Mouse (Mus musculus) heart, embryonic 16.5 days (tissue): ENCODE measurements around the gene Racgap1. TPM values are rescaled to one million over a fixed set of nuclear protein-coding genes. Genes with fewer than 3 reads are reported as not detected.

ENCODE experiments used
- ATAC-seq: fragments of 200-750 bp; cut with Nextera tagmentation; replicated peaks from 2 replicates; pipeline ENCODE4 v1.8.0; 2017; ENCODE audit warnings: moderate number of reproducible peaks; ENCODE audit not compliant: insufficient read depth, low FRiP score; ENCODE audit errors: extremely low read depth
- H3K27ac ChIP-seq: fragments of 300-500 bp; sonication (generic); 2 replicates; pipeline ENCODE4 v1.5.1; 2014; ENCODE audit warnings: mild to moderate bottlenecking, low read length, control low read depth, moderate library complexity
- H3K27me3 ChIP-seq: fragments of 300-500 bp; sonication (generic); 2 replicates; pipeline ENCODE4 v1.6.1; 2014; ENCODE audit warnings: low read length, mixed read lengths; ENCODE audit not compliant: control insufficient read depth, insufficient read depth
- H3K36me3 ChIP-seq: fragments of 300-500 bp; sonication (generic); 2 replicates; pipeline ENCODE4 v1.6.1; 2014; ENCODE audit not compliant: control insufficient read depth, insufficient read depth
- H3K4me1 ChIP-seq: fragments of 300-500 bp; sonication (generic); 2 replicates; pipeline ENCODE4 v1.6.1; 2014; ENCODE audit warnings: low read length, mixed read lengths; ENCODE audit not compliant: control insufficient read depth, insufficient read depth
- H3K4me2 ChIP-seq: fragments of 300-500 bp; sonication (generic); 2 replicates; pipeline ENCODE4 v1.6.1; 2014; ENCODE audit warnings: low read depth, mild to moderate bottlenecking, control low read depth, low read length
- H3K4me3 ChIP-seq: fragments of 300-500 bp; sonication (generic); 2 replicates; pipeline ENCODE4 v1.5.1; 2014; ENCODE audit warnings: mild to moderate bottlenecking, control low read depth, low read length
- H3K9ac ChIP-seq: fragments of 300-500 bp; sonication (generic); 2 replicates; pipeline ENCODE4 v1.6.1; 2014; ENCODE audit warnings: low read length, control low read depth
- H3K9me3 ChIP-seq: fragments of 300-500 bp; sonication (generic); replicated peaks from 2 replicates; pipeline ENCODE4 v1.6.1; 2016; ENCODE audit warnings: low read length; ENCODE audit not compliant: control insufficient read depth
- WGBS: fragments of 180-500 bp; shearing (Covaris S2); extraction: QIAGEN DNeasy Blood & Tissue Kit; methylation state at CpG from one replicate; pipeline ENCODE4 v1.1.7; 2014; 5-methylcytosine and 5-hydroxymethylcytosine counted together
- polyA plus RNA-seq: library from polyadenylated mRNA; unstranded; fragments of >200 nt; fragmentation: Nextera tagmentation; extraction: Ambion mirVana; gene quantifications from 2 replicates; pipeline ENCODE4 v1.2.1, GENCODE M21; 2015

The Racgap1 gene
- polyA plus RNA-seq, 1 experiment from 2014 or later = 134 TPM

DNA sequence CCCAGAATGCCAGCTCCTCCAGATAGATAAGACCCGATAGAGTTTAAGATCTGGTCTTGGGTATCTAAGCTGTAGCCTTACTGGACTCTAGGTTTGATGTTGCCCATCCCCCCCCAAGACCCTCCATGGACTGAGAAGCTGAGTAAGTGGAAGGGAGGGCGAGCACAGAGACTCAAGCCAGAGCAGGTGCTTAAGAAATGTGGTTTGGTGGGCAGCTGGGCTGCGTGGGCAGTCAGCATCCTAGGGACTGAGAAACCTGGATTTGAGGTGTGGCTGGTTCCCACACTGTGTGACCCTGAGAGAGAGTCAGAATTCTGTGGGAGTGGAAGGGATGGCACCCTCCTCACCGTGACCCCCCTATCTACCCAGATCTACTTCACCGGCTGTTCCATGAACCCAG lies 58.6 kb downstream of the Racgap1 start:
- no peaks in the 10 kb centered on the region for H3K36me3 ChIP-seq
- no peak overlapping the region for H3K27ac ChIP-seq
- no peak overlapping the region for H3K4me2 ChIP-seq
- ATAC-seq = no peak
- H3K4me3 ChIP-seq = no peak overlapping the region
- 77% methylated on average over 5 of the region's 5 CpGs for WGBS
- no peak overlapping the region for H3K9ac ChIP-seq
- H3K4me1 ChIP-seq = peaks cover 5% of the 10 kb centered on the region; the same call in 1 of the 2 replicates
- H3K9me3 ChIP-seq = no peaks in the 10 kb centered on the region
- peaks cover 84% of the 10 kb centered on the region for H3K27me3 ChIP-seq

DNA sequence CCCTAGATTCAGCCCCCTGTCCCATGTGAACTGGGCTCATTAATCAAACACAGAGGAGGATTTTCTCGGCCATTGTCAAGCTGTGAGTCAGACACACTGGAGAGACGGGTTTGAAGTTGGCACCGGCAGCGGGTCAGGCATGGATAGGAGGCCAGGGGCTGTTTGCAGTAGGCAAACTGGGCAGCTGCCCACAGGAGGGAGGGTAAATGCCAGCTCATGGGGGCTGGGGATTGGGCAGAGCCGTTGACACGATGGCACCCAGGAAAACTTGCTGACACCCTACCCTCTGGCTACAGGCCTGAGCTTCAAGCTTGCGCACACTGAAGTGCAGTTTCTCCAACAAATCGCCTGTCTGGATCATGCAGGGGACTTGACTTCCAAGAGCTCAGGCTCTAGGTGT lies 59.3 kb downstream of the Racgap1 start:
- no peak overlapping the region for H3K4me2 ChIP-seq
- WGBS = 68% methylated on average over 8 of the region's 8 CpGs
- no peak overlapping the region for H3K9ac ChIP-seq
- H3K36me3 ChIP-seq = no peaks in the 10 kb centered on the region
- H3K9me3 ChIP-seq = no peaks in the 10 kb centered on the region
- no peak overlapping the region for H3K27ac ChIP-seq
- peaks cover 88% of the 10 kb centered on the region for H3K27me3 ChIP-seq
- H3K4me1 ChIP-seq = peaks cover 5% of the 10 kb centered on the region; the same call in 1 of the 2 replicates
- no peak overlapping the region for H3K4me3 ChIP-seq
- no peak for ATAC-seq

DNA sequence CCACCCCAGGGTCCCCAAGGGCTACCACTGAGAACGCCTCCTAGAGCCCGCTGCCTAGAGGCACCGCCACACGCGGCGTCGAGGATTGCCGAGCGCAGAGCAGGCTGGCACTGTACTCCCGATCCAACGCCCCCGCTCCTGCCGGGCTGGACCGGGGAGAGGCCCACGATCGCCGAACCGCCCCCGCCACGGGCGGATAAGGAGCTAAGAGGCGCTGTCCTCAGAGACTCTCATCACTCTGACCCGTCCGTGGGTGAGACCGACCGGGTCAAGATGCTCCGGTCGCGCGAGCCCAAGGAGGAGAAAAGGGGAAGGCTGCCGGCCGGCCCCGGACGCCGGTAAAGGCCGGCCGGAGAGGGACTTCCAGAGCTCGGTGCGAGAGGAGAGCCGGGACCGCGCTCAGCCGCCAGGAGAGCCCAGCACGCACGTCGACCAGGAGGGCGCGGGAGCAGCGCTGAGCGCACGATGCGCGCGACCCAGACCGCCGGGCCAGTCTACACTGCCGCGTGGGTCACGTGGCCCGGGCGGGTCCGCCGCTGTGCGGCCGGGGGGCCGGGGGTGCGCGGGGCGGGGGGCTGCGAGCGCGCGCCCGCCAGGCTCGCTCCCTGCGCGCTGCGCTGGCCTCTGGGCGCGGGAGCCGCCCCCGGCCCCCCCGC lies 60.9 kb downstream of the Racgap1 start, which contains the start of gene Aqp5:
Aqp5 (plus strand) TSS at position 354 of the 656 bp plus-strand sequence.
- Histone ChIP-seq H3K27ac (no peak within 1 kb of the TSS), H3K36me3 (no peaks in the 10 kb centered on the region), H3K4me1 (peaks cover 3% of the 10 kb centered on the region; the same call in 1 of the 2 replicates), H3K9ac (peak within 1 kb of the TSS; percentile 35), H3K4me3 (peak within 1 kb of the TSS; percentile 48), H3K4me2 (peak within 1 kb of the TSS; percentile 67), H3K9me3 (no peaks in the 10 kb centered on the region), H3K27me3 (peaks cover 100% of the 10 kb centered on the region)
- WGBS = 3% methylated on average over 83 of the region's 83 CpGs
- ATAC-seq = peak; percentile 39; the same call in 1 of the 2 replicates

DNA sequence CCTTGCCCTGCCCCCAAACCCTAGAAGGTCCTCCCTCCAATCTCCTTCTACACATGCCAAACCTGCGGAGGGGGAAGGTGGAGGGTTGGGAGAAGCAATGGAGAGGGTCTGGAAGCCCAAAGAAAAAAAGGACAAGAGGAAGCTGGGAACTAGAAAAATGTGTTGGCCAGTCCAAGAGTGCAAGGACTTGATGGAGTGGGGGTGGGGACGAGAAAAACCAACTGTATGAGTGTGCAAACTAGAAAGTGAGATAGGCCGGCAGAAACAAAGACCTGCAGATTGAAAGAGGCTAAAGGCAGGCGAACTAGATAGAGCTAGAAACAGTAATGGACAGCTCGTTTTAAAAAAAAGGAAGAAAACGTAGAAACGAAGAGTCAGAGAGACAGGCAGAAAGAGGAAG lies 61.8 kb downstream of the Racgap1 start:
- Histone ChIP-seq H3K36me3 (no peaks in the 10 kb centered on the region), H3K4me3 (no peak overlapping the region), H3K9ac (no peak overlapping the region), H3K9me3 (no peaks in the 10 kb centered on the region), H3K4me2 (no peak overlapping the region), H3K4me1 (peaks cover 6% of the 10 kb centered on the region), H3K27ac (no peak overlapping the region), H3K27me3 (peaks cover 100% of the 10 kb centered on the region)
- ATAC-seq = no peak
- WGBS = 23% methylated on average over 7 of the region's 7 CpGs

DNA sequence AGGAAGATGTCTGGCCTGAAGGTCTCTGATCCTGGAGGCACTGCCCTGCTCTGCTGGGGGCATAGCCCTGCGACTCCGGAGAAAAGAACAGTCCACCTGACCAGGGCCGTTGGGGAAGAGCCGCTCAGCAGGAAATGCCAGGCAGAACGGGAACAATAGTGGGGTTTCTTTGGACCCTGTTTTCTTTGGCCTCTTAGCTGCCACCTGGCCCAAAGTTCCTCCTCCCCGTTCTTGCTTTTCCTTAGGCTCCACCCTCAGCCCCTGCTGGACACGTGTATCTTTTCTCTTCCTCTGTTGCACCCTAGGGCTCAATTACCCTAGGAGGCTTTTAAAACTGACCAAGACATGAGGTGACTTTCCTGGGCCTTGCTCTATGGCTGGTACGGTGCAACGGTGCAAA lies 62.2 kb downstream of the Racgap1 start:
- Histone ChIP-seq H3K4me3 (no peak overlapping the region), H3K4me1 (peaks cover 11% of the 10 kb centered on the region), H3K4me2 (no peak overlapping the region), H3K36me3 (no peaks in the 10 kb centered on the region), H3K9ac (no peak overlapping the region), H3K27ac (no peak overlapping the region), H3K27me3 (peaks cover 100% of the 10 kb centered on the region), H3K9me3 (no peaks in the 10 kb centered on the region)
- 6% methylated on average over 9 of the region's 9 CpGs for WGBS
- no peak for ATAC-seq

DNA sequence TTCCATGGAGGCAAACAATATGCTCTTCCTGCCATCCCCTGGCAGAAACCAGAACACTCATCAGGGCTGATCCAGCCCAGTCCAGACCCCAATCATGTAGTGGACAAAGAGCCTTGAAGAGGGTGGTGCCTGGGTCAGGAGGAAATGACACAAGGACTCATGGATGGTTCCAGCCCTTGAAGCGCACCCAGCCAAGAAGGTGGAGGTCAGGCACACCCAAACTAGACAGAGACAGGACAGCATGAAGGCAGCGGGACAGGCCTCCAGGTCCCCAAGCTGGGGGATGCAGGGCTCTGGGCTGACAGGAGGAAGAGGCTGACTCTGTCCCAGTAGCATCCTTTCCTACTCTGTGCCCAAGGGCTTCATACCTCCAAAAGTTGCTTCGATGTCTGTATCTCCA lies 64.9 kb downstream of the Racgap1 start:
- Histone ChIP-seq H3K4me3 (no peak overlapping the region), H3K4me2 (no peak overlapping the region), H3K36me3 (no peaks in the 10 kb centered on the region), H3K4me1 (peaks cover 16% of the 10 kb centered on the region), H3K27me3 (peaks cover 93% of the 10 kb centered on the region), H3K27ac (no peak overlapping the region), H3K9me3 (no peaks in the 10 kb centered on the region), H3K9ac (no peak overlapping the region)
- 81% methylated on average over 3 of the region's 3 CpGs for WGBS
- no peak for ATAC-seq

DNA sequence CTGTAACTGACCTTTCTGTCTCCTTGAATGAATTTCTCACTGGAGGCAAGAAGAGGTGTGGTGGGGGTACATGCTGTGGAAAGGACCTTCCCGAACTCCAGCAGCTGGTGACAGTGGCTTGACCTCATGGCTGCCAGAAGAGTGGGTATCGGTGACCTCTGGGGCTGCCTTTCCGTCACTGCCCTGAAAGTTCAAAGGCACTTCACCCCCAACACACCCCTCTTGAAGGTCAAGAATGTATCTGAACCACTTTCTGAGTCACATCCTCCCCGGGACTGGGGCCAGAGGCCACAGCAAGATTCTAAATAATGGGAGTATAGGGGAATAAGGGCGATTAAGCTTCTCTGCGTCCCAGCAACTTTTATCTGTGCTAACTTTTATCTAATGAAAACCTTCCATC lies 65.7 kb downstream of the Racgap1 start:
- WGBS = 57% methylated on average over 6 of the region's 6 CpGs
- peaks cover 93% of the 10 kb centered on the region for H3K27me3 ChIP-seq
- no peak overlapping the region for H3K4me3 ChIP-seq
- no peak overlapping the region for H3K27ac ChIP-seq
- no peak overlapping the region for H3K4me2 ChIP-seq
- H3K9me3 ChIP-seq = no peaks in the 10 kb centered on the region
- H3K9ac ChIP-seq = no peak overlapping the region
- no peaks in the 10 kb centered on the region for H3K36me3 ChIP-seq
- peaks cover 16% of the 10 kb centered on the region for H3K4me1 ChIP-seq
- ATAC-seq = no peak

DNA sequence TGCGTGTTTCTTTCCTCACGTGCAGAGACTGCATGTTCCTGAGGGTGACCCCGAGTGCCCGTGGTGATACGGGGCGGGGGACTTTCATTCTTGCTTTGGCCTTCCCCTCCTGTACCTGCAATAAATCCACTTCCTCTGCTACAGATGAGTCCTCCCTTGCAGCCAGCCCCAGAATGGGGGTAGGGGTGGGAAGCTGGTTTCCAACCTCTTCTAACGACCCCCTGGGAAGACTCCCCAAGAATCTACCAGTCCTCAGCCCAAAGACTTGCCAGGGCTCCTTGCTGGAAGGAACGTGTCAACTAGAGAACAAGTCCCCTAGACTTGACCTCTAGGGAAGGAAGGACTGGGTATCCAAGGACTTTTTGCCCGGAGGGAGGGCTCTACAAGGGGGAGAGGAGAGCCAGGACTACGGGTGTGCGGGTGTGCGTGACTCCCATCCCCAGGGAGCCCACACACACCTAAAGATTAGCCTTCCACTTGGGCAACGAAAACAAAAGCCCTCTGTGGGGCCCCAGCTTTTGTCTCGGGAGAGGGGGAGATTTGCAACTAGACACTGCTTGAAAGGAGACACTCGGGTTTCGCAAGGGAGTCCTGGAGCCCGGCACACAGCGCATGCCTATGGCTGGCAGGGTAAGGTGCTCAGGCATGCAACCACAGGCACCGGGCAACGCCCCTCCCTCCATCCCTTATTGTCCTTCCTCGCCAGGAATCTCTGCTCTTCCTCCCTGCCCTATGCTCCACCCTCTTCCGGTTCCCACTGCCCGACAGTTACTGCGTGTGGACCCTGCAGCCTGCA lies 66.9 kb downstream of the Racgap1 start:
- H3K9ac ChIP-seq = peak overlapping the region; percentile 34
- no peak for ATAC-seq

More for the DNA sequence above, 66.9 kb downstream of the Racgap1 start:
- Histone ChIP-seq H3K4me2 (peak overlapping the region; percentile 61), H3K4me3 (peak overlapping the region; percentile 36), H3K27me3 (peaks cover 93% of the 10 kb centered on the region), H3K9me3 (no peaks in the 10 kb centered on the region), H3K4me1 (peaks cover 13% of the 10 kb centered on the region), H3K36me3 (no peaks in the 10 kb centered on the region), H3K27ac (no peak overlapping the region)
- WGBS = 5% methylated on average over 24 of the region's 24 CpGs
